Mouse (Mus musculus) megakaryocyte, embryonic 14.5 days (primary cell): Measurements from ENCODE around the gene Plch2.

ENCODE experiments used
- FLI1 ChIP-seq: IDR thresholded peaks from 2 replicates; pipeline ENCODE4 v1.6.1; 2012; ENCODE audit warnings: low read length, inconsistent platforms, mixed read lengths
- GATA1 ChIP-seq: IDR thresholded peaks from 3 replicates; pipeline ENCODE4 v1.6.1; 2012; ENCODE audit warnings: mixed read lengths, low read length, inconsistent platforms, borderline replicate concordance

- TF ChIP-seq GATA1 (no peak), FLI1 (no peak)
These were observed 35.8 kb downstream of the Plch2 start for GRCm38 (mm10) chr4:155020813-155021212.
